Mouse (Mus musculus) cortical plate, adult 2 months (tissue): ENCODE results near the gene Shroom3.

Experiments
- CTCF ChIP-seq: fragments of 200-500 bp; IDR thresholded peaks from 2 replicates; pipeline ENCODE4 v1.5.1; 2011; ENCODE audit warnings: mild to moderate bottlenecking, control low read depth, low read length; ENCODE audit not compliant: insufficient read depth; ENCODE audit errors: extremely low read depth
- POLR2A ChIP-seq: fragments of 200-500 bp; IDR thresholded peaks from 2 replicates; pipeline ENCODE4 v1.6.1; 2011; ENCODE audit warnings: mild to moderate bottlenecking, low read length, control low read depth; ENCODE audit not compliant: insufficient read depth; ENCODE audit errors: extremely low read depth

DNA sequence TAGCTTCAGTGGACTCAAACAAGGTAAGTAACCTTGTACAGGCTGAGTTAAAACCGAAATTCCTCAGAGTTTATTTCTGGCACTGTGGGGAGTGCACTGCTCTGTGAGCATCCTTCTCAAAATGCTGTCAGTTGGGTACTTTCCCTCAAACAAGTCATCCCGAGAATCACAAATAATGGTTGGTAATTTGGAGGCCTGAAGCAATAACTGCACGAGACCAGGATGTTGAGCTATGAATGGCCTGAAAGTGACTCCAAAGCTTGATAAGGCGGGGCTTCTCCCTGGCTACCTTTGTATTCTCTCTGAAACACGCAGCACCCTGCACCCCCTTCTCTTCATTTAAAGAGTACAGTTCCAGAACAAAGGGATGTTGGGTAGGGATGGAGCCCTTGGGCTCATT is 261.6 kb downstream of the Shroom3 start:
- TF ChIP-seq CTCF: no peak
- TF ChIP-seq POLR2A: no peak
